Mouse (Mus musculus) stomach, postnatal 0 days (tissue): ENCODE results near the gene Ano10.

ENCODE experiments used
- CTCF ChIP-seq: IDR thresholded peaks from 2 replicates; pipeline ENCODE4 v1.5.1; 2016; ENCODE audit warnings: antibody characterized with exemption, low read depth, mild to moderate bottlenecking, moderate library complexity
- EP300 ChIP-seq: optimal IDR thresholded peaks from 2 replicates; pipeline ENCODE3; 2016; ENCODE audit warnings: antibody characterized with exemption

- TF ChIP-seq CTCF = no peak
- TF ChIP-seq EP300 = no peak
Observed at GRCm38 (mm10) chr9:122314942-122315341, 20.7 kb upstream of the Ano10 start.
